Mouse (Mus musculus) forebrain, embryonic 14.5 days (tissue): ENCODE results near the gene Pcnt. TPM values are rescaled to one million over a fixed set of nuclear protein-coding genes. Genes with fewer than 3 reads are reported as not detected.

Experiments
- ATAC-seq: fragments of 200-750 bp; cut with Nextera tagmentation; 2 replicates; pipeline ENCODE4 v1.8.0; 2017; ENCODE audit warnings: mild to moderate bottlenecking, moderate library complexity
- DNase-seq: peaks from one replicate; pipeline ENCODE4 v3.0.0-alpha.2; 2015; ENCODE audit warnings: low spot score
- H3K27ac ChIP-seq: fragments of 300-500 bp; sonication (generic); 2 replicates; pipeline ENCODE4 v1.5.1; 2014; ENCODE audit warnings: low read depth, mild to moderate bottlenecking, control low read depth, low read length, moderate library complexity
- H3K27me3 ChIP-seq: fragments of 300-500 bp; sonication (generic); replicated peaks from 2 replicates; pipeline ENCODE4 v1.6.1; 2014; ENCODE audit warnings: low read length, control low read depth, mixed read lengths; ENCODE audit not compliant: control insufficient read depth, insufficient read depth
- H3K36me3 ChIP-seq: fragments of 300-500 bp; sonication (generic); 2 replicates; pipeline ENCODE4 v1.6.1; 2014; ENCODE audit warnings: low read length, control low read depth; ENCODE audit not compliant: control insufficient read depth, insufficient read depth
- H3K4me1 ChIP-seq: fragments of 300-500 bp; sonication (generic); 2 replicates; pipeline ENCODE4 v1.6.1; 2014; ENCODE audit warnings: antibody characterized with exemption, low read length, control low read depth; ENCODE audit not compliant: control insufficient read depth, insufficient read depth
- H3K4me2 ChIP-seq: fragments of 300-500 bp; sonication (generic); 2 replicates; pipeline ENCODE4 v1.6.1; 2014; ENCODE audit warnings: mild to moderate bottlenecking, control low read depth, low read length
- H3K4me3 ChIP-seq: fragments of 300-500 bp; sonication (generic); 2 replicates; pipeline ENCODE4 v1.5.1; 2014; ENCODE audit warnings: low read depth, low read length, control low read depth
- H3K9ac ChIP-seq: fragments of 300-500 bp; sonication (generic); 2 replicates; pipeline ENCODE4 v1.6.1; 2014; ENCODE audit warnings: mild to moderate bottlenecking, low read length, control low read depth, moderate library complexity
- H3K9me3 ChIP-seq: fragments of 300-500 bp; sonication (generic); replicated peaks from 2 replicates; pipeline ENCODE4 v1.6.1; 2016; ENCODE audit warnings: low read length, control low read depth, mixed read lengths; ENCODE audit not compliant: control insufficient read depth
- WGBS: fragments of 180-500 bp; shearing (Covaris S2); extraction: QIAGEN DNeasy Blood & Tissue Kit; methylation state at CpG from one replicate; pipeline ENCODE4 v1.1.7; 2014; 5-methylcytosine and 5-hydroxymethylcytosine counted together
- polyA plus RNA-seq: library from polyadenylated mRNA; unstranded; fragments of >200 nt; fragmentation: Nextera tagmentation; extraction: Ambion mirVana; gene quantifications from 2 replicates; pipeline ENCODE4 v1.2.1, GENCODE M21; 2014

Gene Pcnt
- polyA plus RNA-seq: 9.6 and 10.5 TPM in 2 replicates

DNA sequence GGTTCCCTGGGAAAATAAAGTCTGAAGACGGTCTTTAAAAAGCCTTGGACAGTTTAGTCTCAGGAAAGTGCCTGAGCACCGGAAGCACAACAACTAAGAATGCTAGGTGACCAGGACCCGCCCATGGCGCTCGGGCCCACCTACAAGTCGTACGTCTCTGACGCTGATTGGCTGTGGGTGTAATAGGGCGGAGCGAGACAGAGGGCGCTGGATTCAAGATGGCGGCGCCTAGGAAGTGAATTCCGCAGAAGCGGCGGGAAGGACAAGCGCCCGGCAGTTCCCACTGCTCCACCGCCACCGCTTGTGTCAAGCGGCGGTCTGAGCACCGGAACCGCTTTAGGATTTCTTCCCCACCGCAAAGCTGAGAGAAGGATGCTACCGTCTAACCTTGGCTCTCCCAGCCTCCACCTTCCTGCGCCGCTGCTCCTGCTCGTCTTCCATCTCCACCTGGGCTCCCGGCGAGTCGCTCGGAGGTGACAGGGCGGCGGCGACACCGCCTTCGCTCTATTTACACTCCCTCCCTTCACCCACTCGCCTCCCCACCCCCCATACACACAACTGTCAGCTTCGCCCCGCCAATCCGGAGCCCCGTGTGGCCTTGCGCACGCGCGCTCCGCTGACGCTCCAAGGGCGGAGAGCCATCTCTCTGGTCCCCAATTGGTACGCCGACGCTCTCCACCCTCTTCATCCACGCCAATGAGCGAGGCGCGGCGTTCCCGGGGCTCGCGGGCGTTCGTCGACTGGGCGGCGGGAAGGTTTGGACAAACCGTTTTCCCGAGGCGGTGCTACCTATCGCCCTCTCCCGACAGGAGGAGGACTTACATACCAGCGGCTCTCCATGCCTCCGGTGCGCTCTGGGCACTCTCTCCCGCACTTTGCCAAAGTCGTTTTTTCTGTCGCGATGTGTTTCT is at the start of gene Pcnt:
Gene Pcnt, minus strand, starts transcription at position 609 of the 911 bp plus-strand sequence.
- H3K4me1 ChIP-seq: peaks cover 14% of the 10 kb centered on the region; the same call in 1 of the 2 replicates
- peak within 1 kb of the TSS; percentile 92 for H3K27ac ChIP-seq
- peaks cover 24% of the 10 kb centered on the region for H3K36me3 ChIP-seq
- H3K4me3 ChIP-seq: peak within 1 kb of the TSS; percentile 86
- ATAC-seq: peak; percentile 99
- WGBS: under 1% methylated on average over 78 of the region's 78 CpGs
- peak; percentile 99 for DNase-seq
- peak within 1 kb of the TSS; percentile 70 for H3K4me2 ChIP-seq
- peak within 1 kb of the TSS; percentile 77 for H3K9ac ChIP-seq
- no peaks in the 10 kb centered on the region for H3K27me3 ChIP-seq
- H3K9me3 ChIP-seq: no peaks in the 10 kb centered on the region

DNA sequence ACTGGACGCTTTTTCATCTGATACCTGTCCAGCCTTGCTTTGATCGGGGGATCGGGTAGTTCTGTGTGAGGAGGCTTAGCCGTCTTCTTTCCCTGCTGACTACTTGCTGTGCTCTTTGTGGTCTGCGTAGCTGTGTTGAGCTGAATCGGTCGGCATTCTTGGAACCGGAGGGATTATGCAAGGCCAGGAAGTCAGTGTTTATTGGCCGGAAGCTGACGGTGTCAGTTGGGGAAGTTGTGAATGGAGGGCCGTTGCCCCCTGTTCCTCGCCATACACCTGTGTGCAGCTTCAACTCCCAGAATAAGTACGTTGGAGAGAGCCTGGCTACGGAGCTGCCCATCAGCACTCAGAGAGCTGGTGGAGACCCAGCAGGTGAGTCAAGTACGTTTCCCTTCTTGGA is 46.6 kb upstream of the Pcnt start:
- H3K4me2 ChIP-seq: no peak overlapping the region
- H3K27ac ChIP-seq: no peak overlapping the region
- peaks cover 95% of the 10 kb centered on the region for H3K36me3 ChIP-seq
- no peak overlapping the region for H3K9ac ChIP-seq
- no peak overlapping the region for H3K4me3 ChIP-seq
- H3K4me1 ChIP-seq: no peaks in the 10 kb centered on the region
- no peak for DNase-seq
- H3K9me3 ChIP-seq: no peaks in the 10 kb centered on the region
- 95% methylated on average over 15 of the region's 15 CpGs for WGBS
- ATAC-seq: no peak
- no peaks in the 10 kb centered on the region for H3K27me3 ChIP-seq

DNA sequence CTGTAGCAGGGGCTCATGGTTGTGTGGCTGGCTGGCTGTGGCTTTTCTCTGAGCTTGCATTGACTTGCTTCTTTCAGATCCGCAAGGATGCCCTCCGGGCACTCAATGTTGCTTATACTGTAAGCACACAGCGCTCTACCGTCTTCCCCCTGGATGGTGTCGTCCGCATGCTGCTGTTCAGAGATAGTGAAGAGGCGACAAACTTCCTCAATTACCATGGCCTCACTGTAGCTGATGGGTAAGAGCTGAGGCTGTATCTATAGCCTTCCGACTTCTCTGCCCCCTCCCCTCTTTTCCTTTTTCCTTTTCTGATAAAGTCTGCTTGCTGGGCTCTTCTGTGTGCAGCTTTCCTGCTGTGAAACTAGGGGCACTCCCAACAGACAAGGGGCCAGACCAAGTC is 45.7 kb upstream of the Pcnt start:
- Histone ChIP-seq H3K9ac (no peak overlapping the region), H3K27me3 (no peaks in the 10 kb centered on the region), H3K9me3 (no peaks in the 10 kb centered on the region), H3K27ac (no peak overlapping the region), H3K36me3 (peaks cover 95% of the 10 kb centered on the region), H3K4me3 (no peak overlapping the region), H3K4me1 (no peaks in the 10 kb centered on the region), H3K4me2 (no peak overlapping the region)
- WGBS: 96% methylated on average over 8 of the region's 8 CpGs
- no peak for ATAC-seq
- no peak for DNase-seq

DNA sequence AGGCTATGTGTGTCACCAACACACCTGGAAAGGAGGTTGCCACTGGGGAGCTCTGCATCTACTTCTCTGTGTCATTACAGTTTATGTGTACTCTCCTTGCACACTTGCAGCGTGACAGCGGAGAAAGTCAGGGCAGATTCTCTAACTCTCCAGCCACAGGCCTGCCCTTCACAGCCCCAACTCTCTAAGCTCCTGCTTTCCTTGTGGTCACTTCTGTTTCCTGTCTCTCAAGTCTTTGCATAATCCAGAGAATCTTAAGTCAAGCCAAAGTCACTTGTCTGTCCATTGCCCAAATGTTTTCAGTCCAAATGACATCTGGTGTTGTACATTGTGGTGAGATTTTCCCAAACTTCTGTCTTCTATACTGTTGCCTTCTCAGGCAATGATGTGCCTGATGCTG is 43.7 kb upstream of the Pcnt start:
- Histone ChIP-seq H3K27me3 (no peaks in the 10 kb centered on the region), H3K36me3 (peaks cover 98% of the 10 kb centered on the region), H3K9me3 (no peaks in the 10 kb centered on the region), H3K4me3 (no peak overlapping the region), H3K27ac (no peak overlapping the region), H3K9ac (no peak overlapping the region), H3K4me2 (no peak overlapping the region), H3K4me1 (no peaks in the 10 kb centered on the region)
- DNase-seq (no peak), ATAC-seq (no peak)
- 98% methylated on average over 2 of the region's 2 CpGs for WGBS

DNA sequence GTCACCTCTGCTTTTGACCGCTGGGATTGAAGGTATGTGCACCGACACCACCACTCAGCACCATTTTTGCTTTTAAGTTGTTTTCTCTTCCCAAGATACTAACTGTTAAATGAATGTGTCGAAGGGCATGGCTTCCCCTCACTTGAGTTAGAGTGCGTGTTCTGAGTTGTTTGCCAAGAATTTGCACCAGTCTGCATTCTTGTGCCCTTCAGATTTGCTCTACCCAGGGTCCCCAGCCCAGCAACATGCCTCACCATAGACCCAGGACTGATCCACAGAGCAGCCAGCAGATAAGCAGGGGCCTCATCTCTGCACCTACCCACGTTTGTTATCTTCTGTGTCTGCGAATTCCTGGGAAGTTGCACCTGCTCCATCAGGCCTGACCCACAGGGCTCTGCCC is 38.9 kb upstream of the Pcnt start:
- DNase-seq: no peak
- Histone ChIP-seq H3K4me1 (no peaks in the 10 kb centered on the region), H3K9me3 (no peaks in the 10 kb centered on the region), H3K27ac (no peak overlapping the region), H3K4me2 (no peak overlapping the region), H3K4me3 (no peak overlapping the region), H3K9ac (no peak overlapping the region), H3K27me3 (no peaks in the 10 kb centered on the region), H3K36me3 (peaks cover 99% of the 10 kb centered on the region)
- 93% methylated on average over 6 of the region's 6 CpGs for WGBS
- ATAC-seq: no peak

DNA sequence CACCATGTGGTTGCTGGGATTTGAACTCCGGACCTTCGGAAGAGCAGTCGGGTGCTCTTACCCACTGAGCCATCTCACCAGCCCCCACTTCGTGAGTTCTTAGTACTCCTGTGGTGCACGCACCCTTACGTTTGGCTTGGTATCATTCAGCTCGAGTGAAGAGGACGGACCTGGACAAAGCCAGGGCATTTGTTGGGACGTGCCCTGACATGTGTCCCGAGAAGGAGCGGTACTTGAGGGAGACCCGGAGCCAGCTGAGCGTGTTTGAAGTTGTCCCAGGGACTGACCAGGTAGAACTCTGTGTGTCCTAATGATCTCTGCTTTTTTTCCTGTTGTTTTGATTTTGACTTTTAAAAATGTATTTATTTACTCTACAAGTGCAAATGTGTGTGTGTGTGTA is 38.3 kb upstream of the Pcnt start:
- Histone ChIP-seq H3K9me3 (no peaks in the 10 kb centered on the region), H3K27me3 (no peaks in the 10 kb centered on the region), H3K4me3 (no peak overlapping the region), H3K9ac (no peak overlapping the region), H3K4me1 (no peaks in the 10 kb centered on the region), H3K36me3 (peaks cover 97% of the 10 kb centered on the region), H3K4me2 (no peak overlapping the region), H3K27ac (no peak overlapping the region)
- 94% methylated on average over 13 of the region's 13 CpGs for WGBS
- ATAC-seq (no peak), DNase-seq (no peak)

DNA sequence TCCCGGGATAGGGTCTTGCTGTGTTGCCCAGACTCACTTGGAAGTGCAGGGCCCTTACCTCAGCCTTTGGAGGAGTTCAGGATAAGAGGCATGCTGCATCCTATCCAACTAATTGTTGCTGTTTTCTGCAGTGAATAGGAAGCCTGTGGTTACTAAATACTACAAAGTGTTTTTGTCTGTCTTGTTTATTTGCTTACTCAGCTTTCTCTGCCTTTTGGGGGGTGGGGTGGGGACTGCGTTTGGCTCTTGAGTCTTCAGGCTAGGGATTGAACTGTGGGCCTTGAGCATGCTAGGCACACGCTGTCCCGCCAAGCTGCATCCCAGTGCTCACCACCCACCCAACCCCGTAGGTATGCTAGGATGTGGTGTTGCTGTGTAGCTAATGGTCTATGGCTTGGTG is 31.2 kb upstream of the Pcnt start:
- Histone ChIP-seq H3K36me3 (peaks cover 67% of the 10 kb centered on the region), H3K4me2 (no peak overlapping the region), H3K4me1 (no peaks in the 10 kb centered on the region), H3K9ac (no peak overlapping the region), H3K27ac (no peak overlapping the region), H3K4me3 (no peak overlapping the region), H3K27me3 (no peaks in the 10 kb centered on the region), H3K9me3 (no peaks in the 10 kb centered on the region)
- no peak for DNase-seq
- WGBS: 91% methylated on average over 5 of the region's 5 CpGs
- ATAC-seq: no peak

DNA sequence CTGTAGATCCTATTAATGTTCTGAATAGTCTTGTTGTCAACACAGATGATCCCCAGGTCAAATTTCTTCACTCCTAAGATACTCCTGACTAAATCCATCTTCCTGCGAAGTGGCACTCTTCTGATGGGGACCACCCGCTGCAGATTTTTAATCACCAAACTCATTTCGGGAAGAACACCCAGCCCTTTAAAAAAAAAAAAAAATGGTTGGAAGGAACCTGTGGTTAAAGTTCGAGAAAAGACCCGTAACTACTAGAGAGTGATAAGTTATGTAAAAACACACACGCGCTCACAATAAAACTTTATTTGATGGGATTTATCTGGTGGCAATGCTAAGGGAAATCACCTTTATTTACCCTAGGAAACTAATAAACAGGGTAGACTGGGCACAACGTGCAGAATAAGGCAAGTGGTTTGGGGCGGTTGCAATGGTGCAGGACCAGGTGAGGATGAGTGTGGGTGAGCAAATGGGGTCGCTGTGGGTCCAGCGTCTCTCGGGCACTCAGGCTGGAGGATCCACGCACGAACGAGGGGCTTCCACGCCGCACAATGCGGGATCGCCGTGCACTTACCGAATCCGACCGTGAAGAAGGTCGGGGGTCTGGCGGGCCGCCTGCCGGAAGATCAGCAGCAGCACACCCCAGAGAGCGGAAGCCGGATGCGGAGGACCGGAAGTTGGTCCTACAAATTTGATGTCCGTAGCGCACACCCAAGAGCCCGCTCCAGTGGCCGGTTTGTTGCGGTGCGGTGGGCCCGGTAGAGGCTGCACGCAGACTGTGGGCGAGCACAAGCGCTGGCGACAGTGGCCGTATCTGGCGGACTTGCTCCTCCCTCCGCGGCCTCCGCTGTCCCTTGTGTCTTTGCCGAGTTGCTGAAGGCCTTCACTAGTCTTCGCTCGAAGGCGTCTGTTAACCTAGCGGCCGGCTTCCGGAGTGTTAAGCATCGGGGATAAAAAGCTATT is 25.9 kb upstream of the Pcnt start, which contains the start of the genes Mcm3ap and Ybey:
Gene Mcm3ap, plus strand, starts transcription at position 725 of the 960 bp plus-strand sequence.
Gene Ybey, minus strand, starts transcription at position 912 of the 960 bp plus-strand sequence.
- Histone ChIP-seq H3K4me1 (no peaks in the 10 kb centered on the region), H3K4me3 (peak within 1 kb of the TSS; percentile 55), H3K9ac (peak within 1 kb of the TSS; percentile 93), H3K27ac (peak within 1 kb of the TSS; percentile 73), H3K4me2 (peak within 1 kb of the TSS; percentile 65), H3K9me3 (no peaks in the 10 kb centered on the region), H3K36me3 (peaks cover 27% of the 10 kb centered on the region), H3K27me3 (no peaks in the 10 kb centered on the region)
- DNase-seq (peak; percentile 94), ATAC-seq (peak; percentile 99)
- WGBS: 2% methylated on average over 55 of the region's 55 CpGs
